ENCODE assay signal across 25 mouse cellular contexts in genomic region chr3:86275651-86276050, GRCm38 (mm10). TPM values are rescaled to one million over a fixed set of nuclear protein-coding genes. Genes with fewer than 3 reads are reported as not detected.
DNase-seq lines count a peak whose midpoint lies in the region; ATAC-seq and TF ChIP-seq lines count a peak whose summit lies in the region.
"Had no signal": no experiment of that assay in that cellular context is flagged by ENCODE, and none has a peak within 500 bp of the region (broad histone marks: within the 10 kb centered on the region; RNA-seq: fewer than 3 reads in every experiment).

No protein-coding gene starts in this region.

- no peaks in the 10 kb centered on the region for H3K27me3 ChIP-seq in MEL (ENCODE audit: control insufficient read depth in 1 of 2, insufficient read depth in 2 of 2, low read length in 2 of 2)
- H3K27me3 ChIP-seq: CH12.LX; embryonic facial prominence, embryonic 12.5 days; forebrain, embryonic 13.5 days; forebrain, embryonic 15.5 days; Patski had no signal

- H3K9ac ChIP-seq in MEL (ENCODE audit: control insufficient read depth, low read depth, low read length, poor library complexity, severe bottlenecking), result no peak overlapping the region
- H3K9ac ChIP-seq: embryonic facial prominence, embryonic 12.5 days; forebrain, embryonic 13.5 days; forebrain, embryonic 15.5 days; forebrain, postnatal 0 days had no signal

- no peak overlapping the region for H3K4me3 ChIP-seq in MEL (ENCODE audit: control insufficient read depth in 1 of 2, insufficient read depth in 1 of 2, low read depth in 2 of 2, low read length in 2 of 2)
- H3K4me3 ChIP-seq: embryonic facial prominence, embryonic 10.5 days; embryonic facial prominence, embryonic 12.5 days; forebrain, embryonic 13.5 days; forebrain, embryonic 15.5 days had no signal

- no peaks in the 10 kb centered on the region; the same call in 1 of the 2 replicates for H3K79me2 ChIP-seq in MEL (ENCODE audit: control insufficient read depth, insufficient read depth, low read length, poor library complexity)

- H3K4me1 ChIP-seq in MEL (ENCODE audit: control insufficient read depth in 1 of 2, insufficient read depth in 2 of 2, low read length in 2 of 2), result peaks cover 0 to 7% of the 10 kb centered on the region in 2 experiments; a peak in 3 of 4 replicates
- H3K4me1 ChIP-seq: embryonic facial prominence, embryonic 12.5 days; forebrain, embryonic 13.5 days; forebrain, embryonic 15.5 days had no signal

- H3K36me3 ChIP-seq in MEL (ENCODE audit: control insufficient read depth in 1 of 2, insufficient read depth in 2 of 2, low read length in 2 of 2), result peaks cover 0 to 7% of the 10 kb centered on the region in 2 experiments; a peak in 2 of 4 replicates
- H3K36me3 ChIP-seq: embryonic facial prominence, embryonic 10.5 days; embryonic facial prominence, embryonic 12.5 days; forebrain, embryonic 15.5 days had no signal

- no peaks in the 10 kb centered on the region for H3K9me3 ChIP-seq in MEL (replicated peaks; ENCODE audit: insufficient read depth, low read length)
- H3K9me3 ChIP-seq: embryonic facial prominence, embryonic 10.5 days; embryonic facial prominence, embryonic 12.5 days; forebrain, embryonic 13.5 days; forebrain, embryonic 15.5 days; G1E had no signal

- TF ChIP-seq RAD21 in MEL (IDR thresholded peaks at IDR 0.05; ENCODE audit: low read depth, low read length), result no peak

- TF ChIP-seq POLR2A in MEL (IDR thresholded peaks at IDR 0.05; ENCODE audit: control insufficient read depth in 1 of 2, insufficient read depth in 1 of 2, low read depth in 1 of 2, low read length in 2 of 2, poor library complexity in 1 of 2), result no peak

- peak; percentile 56 for DNase-seq in MEL (ENCODE audit: low read depth, low spot score)
- no peak for DNase-seq in frontal cortex, adult 2 months (ENCODE audit: extremely low spot score in 1 of 2, low spot score in 1 of 2)
- no peak for DNase-seq in thymus, adult 18-20 months
- no peak for DNase-seq in embryo, embryonic 9.5 days (ENCODE audit: extremely low spot score)
- DNase-seq: adrenal gland, adult 8-10 months; adrenal gland, postnatal 14 days; adrenal gland, postnatal 36 days; B cell, adult 2 months; cerebellum, adult 11-12 months; cerebellum, adult 2 months; cerebellum, adult 9-10 months; cerebellum, postnatal 10 days; cerebellum, postnatal 25 days; embryo, embryonic 11 days; forebrain, postnatal 0 days had no signal

- ATAC-seq in common myeloid progenitor, adult 5-6 weeks (replicated peaks; ENCODE audit: low read depth, poor library complexity, severe bottlenecking), result 0 out of 2 replicates have a peak, but pooled peaks have one; percentile 29
- ATAC-seq: activated CD4-positive, CD25-positive, alpha-beta regulatory T cell, adult 4 months; CD4-positive, CD25-positive, alpha-beta regulatory T cell, adult 4 months; forebrain, embryonic 13.5 days; forebrain, embryonic 15.5 days; forebrain, postnatal 0 days; Patski had no signal

- H3K27ac ChIP-seq in MEL (ENCODE audit: control insufficient read depth, low read depth, low read length), result no peak overlapping the region
- H3K27ac ChIP-seq: embryonic facial prominence, embryonic 10.5 days; embryonic facial prominence, embryonic 12.5 days; forebrain, embryonic 13.5 days; forebrain, embryonic 15.5 days had no signal

- TF ChIP-seq CTCF in MEL (IDR thresholded peaks at IDR 0.05 in 2 of 3, conservative IDR thresholded peaks at IDR 0.05 in 1 of 3; ENCODE audit: control insufficient read depth in 1 of 3, insufficient read depth in 1 of 3, low read depth in 2 of 3, low read length in 3 of 3, poor library complexity in 1 of 3, severe bottlenecking in 1 of 3), result no peak

- peak in 1 of 2 experiments; percentile 29; a peak in 1 of 4 replicates for TF ChIP-seq EP300 in MEL (IDR thresholded peaks at IDR 0.05; ENCODE audit: low read depth in 1 of 2, low read length in 2 of 2)

TF ChIP-seq in MEL, 35 proteins besides CTCF, POLR2A, EP300 and RAD21:
- TF ChIP-seq NELFE (IDR thresholded peaks at IDR 0.05; ENCODE audit: low read depth, low read length) (no peak), ZNF384 (IDR thresholded peaks at IDR 0.05; ENCODE audit: low read depth, low read length) (no peak), ELF1 (IDR thresholded peaks at IDR 0.05; ENCODE audit: low read depth, low read length) (no peak), NRF1 (IDR thresholded peaks at IDR 0.05; ENCODE audit: insufficient read depth, low read depth, low read length, poor library complexity, severe bottlenecking) (no peak), ZKSCAN1 (IDR thresholded peaks at IDR 0.05; ENCODE audit: low read depth, low read length) (no peak), SIN3A (IDR thresholded peaks at IDR 0.05; ENCODE audit: low read length) (no peak), GABPA (IDR thresholded peaks at IDR 0.05; ENCODE audit: low read depth, low read length) (no peak), RCOR1 (IDR thresholded peaks at IDR 0.05; ENCODE audit: low read depth, low read length) (no peak), MYC (IDR thresholded peaks at IDR 0.05; ENCODE audit: low read depth, low read length) (no peak), SMC3 (IDR thresholded peaks at IDR 0.05; ENCODE audit: low read depth, low read length) (no peak), ETS1 (IDR thresholded peaks at IDR 0.05; ENCODE audit: low read depth, low read length) (no peak), USF2 (IDR thresholded peaks at IDR 0.05; ENCODE audit: borderline replicate concordance in 1 of 2, insufficient read depth in 1 of 2, low read depth in 1 of 2, low read length in 2 of 2) (no peak), E2F4 (IDR thresholded peaks at IDR 0.05; ENCODE audit: borderline replicate concordance, low read depth, low read length) (no peak), MAFK (IDR thresholded peaks at IDR 0.05; ENCODE audit: borderline replicate concordance, low read depth, low read length) (no peak), POLR2AphosphoS2 (IDR thresholded peaks at IDR 0.05; ENCODE audit: low read length) (no peak), TBP (IDR thresholded peaks at IDR 0.05; ENCODE audit: low read depth, low read length) (no peak), MAX (IDR thresholded peaks at IDR 0.05; ENCODE audit: low read length) (no peak)

RNA-seq across cellular contexts. Expression of gene Lrba, which starts 51.2 kb away (rescaled TPM):
- total RNA-seq in MEL (2012; rRNA removed), result 10.9 and 14.8 TPM in 2 replicates
- polyA plus RNA-seq in MEL (2012; ENCODE audit: insufficient read depth in 1 of 2, insufficient read length in 2 of 2, low read depth in 1 of 2, low replicate concordance in 2 of 2, missing spikeins in 1 of 2), result 10 to 100 TPM in 1 of 2 experiments, not detected in 1; 17.9 TPM
- total RNA-seq in common myeloid progenitor, adult 5-6 weeks (2017), result 27.1 and 33.8 TPM in 2 replicates
- polyA plus RNA-seq in frontal cortex, adult 2 months (2012; rRNA removed), result 24.9 and 25.9 TPM in 2 replicates
